Mouse (Mus musculus) heart, postnatal 0 days (tissue): ENCODE measurements around the gene Erfe.

Experiments
- CTCF ChIP-seq: IDR thresholded peaks from 2 replicates; pipeline ENCODE4 v1.5.1; 2016; ENCODE audit warnings: antibody characterized with exemption, control low read depth, low read depth
- EP300 ChIP-seq: IDR thresholded peaks from 2 replicates; pipeline ENCODE4 v1.6.1; 2016; ENCODE audit warnings: antibody characterized with exemption, low read depth

DNA sequence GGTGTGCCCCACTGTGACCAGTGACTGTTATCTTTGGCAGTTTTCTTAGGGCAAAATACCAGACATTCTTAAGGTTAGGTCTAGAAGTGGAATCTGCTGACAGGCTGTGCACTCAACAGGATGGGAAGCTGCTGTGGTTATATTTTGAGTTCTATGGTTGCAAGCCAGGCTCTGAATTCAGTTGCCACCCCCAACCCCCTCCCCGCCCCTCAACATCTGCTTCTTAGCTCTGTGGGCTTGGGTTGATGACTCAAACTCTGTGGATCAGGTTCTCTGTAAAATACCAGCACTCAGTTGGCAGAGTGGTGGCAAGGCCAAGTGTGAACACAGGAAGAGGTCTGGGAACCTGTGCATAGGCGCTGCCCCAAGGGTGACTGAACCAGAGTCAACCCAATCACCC, 14.0 kb upstream of the Erfe start:
- no peak for TF ChIP-seq CTCF
- TF ChIP-seq EP300, result no peak
